Mouse (Mus musculus): ENCODE results near the gene Frmd5.
"Not testable (repeated sequence)": the region's sequence is repeated elsewhere in the genome, so short reads cannot be mapped to it uniquely, and the experiment has no call there.

Gene Frmd5

DNA sequence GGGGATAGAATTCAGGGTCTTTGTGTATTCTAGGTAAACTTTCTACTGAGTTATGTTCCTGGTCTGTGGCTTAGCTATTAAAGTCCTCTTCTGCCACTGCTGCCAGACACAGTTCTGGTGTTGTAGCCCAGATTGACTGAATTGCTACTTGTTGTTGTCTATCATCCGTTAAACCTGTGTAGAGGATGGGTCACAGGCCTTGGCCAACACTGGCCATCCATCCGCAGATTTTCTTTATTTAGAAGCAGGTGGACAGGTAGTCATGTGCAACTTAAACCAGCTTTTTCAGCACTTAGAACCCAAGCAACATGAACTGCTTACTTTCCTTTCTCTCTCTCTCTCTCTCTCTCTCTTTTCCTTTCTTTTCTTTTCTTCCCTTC lies 298.9 kb downstream of the Frmd5 start:
- DNase-seq (ENCODE audit: inconsistent age in 2 of 2, low spot score in 1 of 2) = no peak

DNA sequence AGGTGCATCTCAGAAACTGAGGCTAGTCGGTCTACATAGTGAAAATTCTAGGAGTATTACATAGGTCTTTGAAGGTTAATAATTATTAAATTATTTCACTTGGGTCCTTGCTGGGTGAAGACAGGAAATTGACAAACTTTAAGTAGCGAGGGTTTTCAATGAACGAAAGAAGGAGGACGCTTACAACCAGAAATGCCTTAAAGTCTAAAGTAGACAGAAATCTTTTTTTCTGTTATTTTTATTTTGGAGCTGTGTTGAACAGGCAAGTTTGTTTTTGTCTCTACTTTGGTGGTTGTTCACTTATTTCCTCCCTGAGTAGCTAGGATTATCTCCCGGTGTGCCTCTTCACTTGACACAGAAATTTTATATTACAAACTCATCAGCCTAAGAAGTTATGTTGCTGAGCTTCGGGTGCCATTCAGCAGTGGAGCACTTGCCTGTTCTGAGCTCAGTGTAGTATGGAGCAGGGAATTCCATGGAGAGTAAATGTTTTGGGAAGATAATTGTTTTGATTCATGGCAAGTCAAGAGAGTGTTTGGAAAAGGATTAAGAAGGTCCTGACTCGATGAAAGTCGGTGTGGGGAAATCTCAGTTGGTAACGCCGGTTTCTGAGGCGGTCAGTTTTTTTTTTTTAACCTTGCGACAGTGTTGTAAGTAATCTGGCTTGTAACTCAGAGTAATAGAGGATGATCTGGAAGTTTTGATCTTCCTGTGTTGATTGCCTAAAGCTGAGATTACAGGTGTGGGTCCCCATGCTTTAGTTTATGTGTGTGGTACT lies 299.5 kb downstream of the Frmd5 start:
- no peak for DNase-seq (ENCODE audit: inconsistent age in 2 of 2, low spot score in 1 of 2)

DNA sequence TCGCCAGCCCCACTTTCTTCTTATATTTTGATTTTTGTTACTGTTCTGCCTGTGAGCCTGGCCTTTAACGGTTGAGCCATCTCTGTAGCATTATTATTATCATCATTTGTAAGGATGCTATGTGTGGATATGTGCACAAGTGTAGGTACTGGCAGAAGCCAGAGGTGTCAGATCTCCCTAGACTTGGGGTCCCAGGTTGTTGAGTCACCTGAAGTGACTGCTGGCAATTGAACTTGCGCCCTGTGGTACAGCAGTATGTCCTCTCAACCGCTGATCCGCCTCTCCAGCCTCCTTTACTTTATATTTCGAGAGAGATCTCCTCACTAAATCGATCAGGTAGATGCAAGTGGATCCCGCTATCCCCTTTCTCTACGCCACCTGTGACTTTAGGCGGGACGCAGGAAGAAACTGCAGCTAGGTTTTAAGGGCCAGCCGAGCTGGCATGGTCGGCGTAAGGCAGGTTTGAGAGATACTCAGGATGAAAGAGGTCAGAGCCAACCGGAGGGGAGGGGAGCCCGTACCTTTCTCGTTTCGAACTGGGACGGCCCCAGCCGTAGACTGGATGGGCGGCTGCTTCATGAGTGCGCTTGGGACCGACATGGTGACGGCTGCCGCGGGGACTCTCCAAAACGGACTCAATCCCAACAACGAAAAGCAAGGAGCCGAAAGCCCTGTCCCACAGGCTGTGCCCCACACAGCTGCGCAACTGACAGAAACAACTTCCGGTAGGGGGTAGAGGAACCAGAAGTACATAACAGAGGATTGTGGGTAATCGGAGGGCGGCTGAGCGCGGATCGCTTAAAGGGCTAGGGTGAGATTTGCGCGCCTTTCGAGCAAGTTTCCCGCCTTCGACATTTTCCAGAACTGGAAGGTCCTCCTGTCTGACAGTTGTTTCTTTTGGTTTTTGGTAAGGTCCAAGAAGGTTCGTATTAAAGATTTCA lies 300.7 kb downstream of the Frmd5 start, which contains the start of the genes Mfap1a and Wdr76:
Gene Mfap1a, minus strand, starts transcription at position 724 of the 941 bp plus-strand sequence.
Gene Wdr76, plus strand, starts transcription at position 782 of the 941 bp plus-strand sequence.
- DNase-seq (ENCODE audit: inconsistent age in 2 of 2, low spot score in 1 of 2) = peak; percentile 87 to 95

DNA sequence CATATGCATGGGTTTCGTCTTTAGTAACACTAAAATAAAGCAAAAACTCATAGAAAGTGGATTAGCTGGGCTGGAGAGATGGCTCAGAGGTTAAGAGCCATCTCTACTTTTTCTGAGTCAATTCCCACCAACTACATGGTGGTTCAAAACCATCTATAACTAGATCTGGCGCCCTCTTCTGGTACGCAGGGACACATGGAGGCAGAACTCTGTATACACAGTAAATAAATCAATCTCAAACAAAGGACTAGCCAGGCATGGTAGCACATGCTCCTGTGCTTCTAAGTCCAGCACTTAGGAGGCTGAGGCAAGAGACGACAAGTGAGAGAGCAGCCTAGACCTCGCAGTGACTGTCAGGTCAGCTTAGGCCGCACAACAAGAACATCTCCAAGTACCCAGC lies 305.3 kb downstream of the Frmd5 start:
- not testable (repeated sequence) for DNase-seq (ENCODE audit: inconsistent age in 2 of 2, low spot score in 1 of 2)
